Mouse (Mus musculus) lung, embryonic 14.5 days (tissue): ENCODE results near the gene Ep400. TPM values are rescaled to one million over a fixed set of nuclear protein-coding genes. Genes with fewer than 3 reads are reported as not detected.
A peak's percentile ranks its signal among the peaks of the same experiment; 100 is the strongest.

Experiments
- ATAC-seq: fragments of 200-750 bp; cut with Nextera tagmentation; 2 replicates; pipeline ENCODE4 v1.8.0; 2017; ENCODE audit warnings: mild to moderate bottlenecking, moderate TSS enrichment, moderate library complexity; ENCODE audit not compliant: insufficient read depth
- DNase-seq: peaks from one replicate; pipeline ENCODE4 v3.0.0-alpha.2; 2015
- H3K27ac ChIP-seq: fragments of 300-500 bp; sonication (generic); 2 replicates; pipeline ENCODE4 v1.5.1; 2014; ENCODE audit warnings: low read depth, mild to moderate bottlenecking, moderate library complexity
- H3K27me3 ChIP-seq: fragments of 300-500 bp; sonication (generic); 2 replicates; pipeline ENCODE4 v1.6.1; 2014; ENCODE audit warnings: low read length, control low read depth; ENCODE audit not compliant: insufficient read depth
- H3K36me3 ChIP-seq: fragments of 300-500 bp; sonication (generic); 2 replicates; pipeline ENCODE4 v1.6.1; 2014; ENCODE audit warnings: control low read depth; ENCODE audit not compliant: insufficient read depth
- H3K4me1 ChIP-seq: fragments of 300-500 bp; sonication (generic); 2 replicates; pipeline ENCODE4 v1.6.1; 2014; ENCODE audit warnings: antibody characterized with exemption, control low read depth; ENCODE audit not compliant: insufficient read depth
- H3K4me2 ChIP-seq: fragments of 300-500 bp; sonication (generic); 2 replicates; pipeline ENCODE4 v1.6.1; 2014; ENCODE audit warnings: mild to moderate bottlenecking
- H3K4me3 ChIP-seq: fragments of 300-500 bp; sonication (generic); 2 replicates; pipeline ENCODE4 v1.5.1; 2014; ENCODE audit warnings: low read depth, low read length
- H3K9ac ChIP-seq: fragments of 300-500 bp; sonication (generic); 2 replicates; pipeline ENCODE4 v1.6.1; 2014
- H3K9me3 ChIP-seq: fragments of 300-500 bp; sonication (generic); 2 replicates; pipeline ENCODE4 v1.6.1; 2016; ENCODE audit warnings: low read depth, low read length, control low read depth
- CTCF ChIP-seq: IDR thresholded peaks from 2 replicates; pipeline ENCODE4 v1.5.1; 2016; ENCODE audit warnings: antibody characterized with exemption, low read depth
- WGBS: fragments of 180-500 bp; shearing (Covaris S2); extraction: QIAGEN DNeasy Blood & Tissue Kit; methylation state at CpG from one replicate; pipeline ENCODE4 v1.1.7; 2014; 5-methylcytosine and 5-hydroxymethylcytosine counted together
- polyA plus RNA-seq: library from polyadenylated mRNA; unstranded; fragments of >200 nt; fragmentation: Nextera tagmentation; extraction: Ambion mirVana; gene quantifications from 2 replicates; pipeline ENCODE4 v1.2.1, GENCODE M21; 2014

Ep400 gene
- polyA plus RNA-seq, 1 experiment from 2014 or later: 60.5 TPM

- H3K27ac ChIP-seq: no peak overlapping the region
- ATAC-seq (no peak), DNase-seq (no peak)
- no peak overlapping the region for H3K4me2 ChIP-seq
- H3K9me3 ChIP-seq: no peaks in the 10 kb centered on the region
- peaks cover 47% of the 10 kb centered on the region for H3K36me3 ChIP-seq
- TF ChIP-seq CTCF: no peak
- H3K9ac ChIP-seq: no peak overlapping the region
- no peak overlapping the region for H3K4me3 ChIP-seq
- H3K27me3 ChIP-seq: no peaks in the 10 kb centered on the region
- H3K4me1 ChIP-seq: peaks cover 14% of the 10 kb centered on the region
- WGBS: 82% methylated on average over 4 of the region's 4 CpGs
These were observed 35.6 kb upstream of the Ep400 start for GRCm38 (mm10) chr5:110806154-110806553.

- Histone ChIP-seq H3K27me3 (no peaks in the 10 kb centered on the region), H3K9ac (no peak overlapping the region), H3K36me3 (peaks cover 66% of the 10 kb centered on the region), H3K27ac (no peak overlapping the region), H3K4me3 (no peak overlapping the region), H3K9me3 (no peaks in the 10 kb centered on the region), H3K4me1 (peaks cover 14% of the 10 kb centered on the region), H3K4me2 (no peak overlapping the region)
- DNase-seq (no peak), ATAC-seq (no peak)
- no peak for TF ChIP-seq CTCF
- WGBS: 87% methylated on average over 7 of the region's 7 CpGs
These were observed 33.7 kb upstream of the Ep400 start for GRCm38 (mm10) chr5:110804012-110804743.

GRCm38 (mm10) chr5:110802809-110803208, 32.3 kb upstream of the Ep400 start:
- H3K4me3 ChIP-seq: no peak overlapping the region
- peaks cover 6% of the 10 kb centered on the region for H3K4me1 ChIP-seq
- H3K9ac ChIP-seq: no peak overlapping the region
- H3K4me2 ChIP-seq: no peak overlapping the region
- no peak for TF ChIP-seq CTCF
- DNase-seq: no peak
- ATAC-seq: no peak
- no peak overlapping the region for H3K27ac ChIP-seq
- peaks cover 79% of the 10 kb centered on the region for H3K36me3 ChIP-seq
- H3K27me3 ChIP-seq: no peaks in the 10 kb centered on the region
- no peaks in the 10 kb centered on the region for H3K9me3 ChIP-seq

GRCm38 (mm10) chr5:110802186-110802585, 31.7 kb upstream of the Ep400 start:
- peaks cover 80% of the 10 kb centered on the region for H3K36me3 ChIP-seq
- H3K27ac ChIP-seq: no peak overlapping the region
- no peaks in the 10 kb centered on the region for H3K27me3 ChIP-seq
- DNase-seq (no peak), ATAC-seq (no peak)
- no peak overlapping the region for H3K9ac ChIP-seq
- no peak for TF ChIP-seq CTCF
- H3K4me3 ChIP-seq: no peak overlapping the region
- no peaks in the 10 kb centered on the region for H3K9me3 ChIP-seq
- no peak overlapping the region for H3K4me2 ChIP-seq
- 86% methylated on average over 4 of the region's 4 CpGs for WGBS
- peaks cover 3% of the 10 kb centered on the region; the same call in 1 of the 2 replicates for H3K4me1 ChIP-seq

- Histone ChIP-seq H3K4me2 (no peak overlapping the region), H3K9ac (no peak overlapping the region)
These were observed 30.6 kb upstream of the Ep400 start for GRCm38 (mm10) chr5:110801036-110801624.

GRCm38 (mm10) chr5:110797696-110798095, 27.2 kb upstream of the Ep400 start:
- Histone ChIP-seq H3K36me3 (peaks cover 97% of the 10 kb centered on the region), H3K9me3 (no peaks in the 10 kb centered on the region), H3K4me2 (no peak overlapping the region), H3K4me3 (no peak overlapping the region), H3K4me1 (no peaks in the 10 kb centered on the region), H3K9ac (no peak overlapping the region), H3K27me3 (no peaks in the 10 kb centered on the region), H3K27ac (no peak overlapping the region)
- WGBS: 60% methylated on average over 4 of the region's 4 CpGs
- no peak for TF ChIP-seq CTCF
- DNase-seq: peak; percentile 39
- ATAC-seq: no peak

More at GRCm38 (mm10) chr5:110801036-110801624, 30.6 kb upstream of the Ep400 start:
- no peak for TF ChIP-seq CTCF
- DNase-seq (no peak), ATAC-seq (no peak)
- no peaks in the 10 kb centered on the region for H3K9me3 ChIP-seq
- H3K4me3 ChIP-seq: no peak overlapping the region
- H3K27ac ChIP-seq: no peak overlapping the region
- WGBS: 86% methylated on average over 3 of the region's 3 CpGs
- no peaks in the 10 kb centered on the region for H3K27me3 ChIP-seq
- H3K4me1 ChIP-seq: no peaks in the 10 kb centered on the region
- peaks cover 80% of the 10 kb centered on the region for H3K36me3 ChIP-seq

- TF ChIP-seq CTCF: no peak
- Histone ChIP-seq H3K9me3 (no peaks in the 10 kb centered on the region), H3K4me1 (no peaks in the 10 kb centered on the region), H3K4me2 (no peak overlapping the region), H3K36me3 (peaks cover 100% of the 10 kb centered on the region), H3K9ac (no peak overlapping the region), H3K27me3 (no peaks in the 10 kb centered on the region), H3K27ac (no peak overlapping the region), H3K4me3 (no peak overlapping the region)
- ATAC-seq (no peak), DNase-seq (no peak)
- WGBS: 91% methylated on average over 7 of the region's 7 CpGs
These were observed 23.8 kb upstream of the Ep400 start for GRCm38 (mm10) chr5:110794363-110794762.
